Mouse (Mus musculus) hindbrain, embryonic 14.5 days (tissue): ENCODE data around the gene Smdt1. TPM values are rescaled to one million over a fixed set of nuclear protein-coding genes. Genes with fewer than 3 reads are reported as not detected.
"Not testable (repeated sequence)": the region's sequence is repeated elsewhere in the genome, so short reads cannot be mapped to it uniquely, and the experiment has no call there.

ENCODE experiments used
- ATAC-seq: fragments of 200-750 bp; cut with Nextera tagmentation; 2 replicates; pipeline ENCODE4 v1.8.0; 2017; ENCODE audit warnings: moderate number of reproducible peaks, mild to moderate bottlenecking, moderate TSS enrichment, moderate library complexity; ENCODE audit not compliant: low FRiP score
- DNase-seq: peaks from one replicate; pipeline ENCODE4 v3.0.0-alpha.2; 2015; ENCODE audit warnings: low spot score
- H3K27ac ChIP-seq: fragments of 300-500 bp; sonication (generic); 2 replicates; pipeline ENCODE4 v1.5.1; 2014; ENCODE audit warnings: mild to moderate bottlenecking, moderate library complexity
- H3K27me3 ChIP-seq: fragments of 300-500 bp; sonication (generic); 2 replicates; pipeline ENCODE4 v1.6.1; 2014; ENCODE audit warnings: mild to moderate bottlenecking, low read length, mixed read lengths; ENCODE audit not compliant: control insufficient read depth, insufficient read depth
- H3K36me3 ChIP-seq: fragments of 300-500 bp; sonication (generic); replicated peaks from 2 replicates; pipeline ENCODE4 v1.6.1; 2014; ENCODE audit not compliant: control insufficient read depth, insufficient read depth
- H3K4me1 ChIP-seq: fragments of 300-500 bp; sonication (generic); replicated peaks from 2 replicates; pipeline ENCODE4 v1.6.1; 2014; ENCODE audit warnings: antibody characterized with exemption, low read length, mixed read lengths; ENCODE audit not compliant: control insufficient read depth, insufficient read depth
- H3K4me2 ChIP-seq: fragments of 300-500 bp; sonication (generic); replicated peaks from 2 replicates; pipeline ENCODE4 v1.6.1; 2014; ENCODE audit warnings: mild to moderate bottlenecking, moderate library complexity
- H3K4me3 ChIP-seq: fragments of 300-500 bp; sonication (generic); replicated peaks from 2 replicates; pipeline ENCODE4 v1.5.1; 2014; ENCODE audit warnings: mild to moderate bottlenecking, low read length
- H3K9ac ChIP-seq: fragments of 300-500 bp; sonication (generic); 2 replicates; pipeline ENCODE4 v1.6.1; 2014
- H3K9me3 ChIP-seq: fragments of 300-500 bp; sonication (generic); 2 replicates; pipeline ENCODE4 v1.6.1; 2016; ENCODE audit warnings: low read length; ENCODE audit not compliant: control insufficient read depth
- WGBS: fragments of 180-500 bp; shearing (Covaris S2); extraction: QIAGEN DNeasy Blood & Tissue Kit; methylation state at CpG from one replicate; pipeline ENCODE4 v1.1.7; 2014; 5-methylcytosine and 5-hydroxymethylcytosine counted together
- microRNA-seq: library from miRNA; unstranded; fragments of <30 nt; microRNA quantifications from one replicate; pipeline ENCODE4, GENCODE M21; 2016
- polyA plus RNA-seq: library from polyadenylated mRNA; unstranded; fragments of >200 nt; fragmentation: Nextera tagmentation; extraction: Ambion mirVana; gene quantifications from 2 replicates; pipeline ENCODE4 v1.2.1, GENCODE M21; 2014

The Smdt1 gene
- polyA plus RNA-seq, 1 experiment from 2014 or later = 367 TPM

GRCm38 (mm10) chr15:82382441-82382840 is 43.7 kb downstream of the Smdt1 start:
- Histone ChIP-seq H3K4me3 (no peak overlapping the region), H3K36me3 (no peaks in the 10 kb centered on the region), H3K4me2 (no peak overlapping the region), H3K4me1 (0 out of 2 replicates have a peak, but pooled peaks cover 4% of the 10 kb centered on the region), H3K27ac (no peak overlapping the region), H3K27me3 (no peaks in the 10 kb centered on the region), H3K9me3 (no peaks in the 10 kb centered on the region), H3K9ac (no peak overlapping the region)
- DNase-seq (no peak), ATAC-seq (no peak)
- 92% methylated on average over 2 of the region's 2 CpGs for WGBS

GRCm38 (mm10) chr15:82385729-82386128 is 47.0 kb downstream of the Smdt1 start:
- H3K4me2 ChIP-seq = no peak overlapping the region
- 93% methylated on average over 2 of the region's 2 CpGs for WGBS
- no peaks in the 10 kb centered on the region for H3K36me3 ChIP-seq
- no peaks in the 10 kb centered on the region for H3K4me1 ChIP-seq
- ATAC-seq (no peak), DNase-seq (no peak)
- no peaks in the 10 kb centered on the region for H3K9me3 ChIP-seq
- no peak overlapping the region for H3K4me3 ChIP-seq
- no peak overlapping the region for H3K9ac ChIP-seq
- H3K27me3 ChIP-seq = no peaks in the 10 kb centered on the region
- H3K27ac ChIP-seq = no peak overlapping the region

GRCm38 (mm10) chr15:82389916-82390315 is 51.2 kb downstream of the Smdt1 start:
- not testable (repeated sequence) for H3K4me3 ChIP-seq, H3K4me1 ChIP-seq, H3K27me3 ChIP-seq, H3K9me3 ChIP-seq, H3K9ac ChIP-seq, H3K4me2 ChIP-seq, DNase-seq, H3K36me3 ChIP-seq, ATAC-seq, H3K27ac ChIP-seq
- WGBS = 93% methylated on average over 10 of the region's 10 CpGs

- not testable (repeated sequence) for H3K9me3 ChIP-seq, H3K4me3 ChIP-seq, ATAC-seq, DNase-seq, H3K27ac ChIP-seq, H3K4me2 ChIP-seq, H3K9ac ChIP-seq, H3K36me3 ChIP-seq, H3K4me1 ChIP-seq, H3K27me3 ChIP-seq
- WGBS = 94% methylated on average over 2 of the region's 2 CpGs
Measured at GRCm38 (mm10) chr15:82393922-82394321, 55.2 kb downstream of the Smdt1 start, which contains the start of gene Cyp2d11. Cyp2d11 (minus strand) TSS chr15:82394022.

- ATAC-seq, H3K4me3 ChIP-seq, DNase-seq, H3K4me2 ChIP-seq, H3K27me3 ChIP-seq, H3K9me3 ChIP-seq, H3K36me3 ChIP-seq, H3K9ac ChIP-seq, H3K4me1 ChIP-seq, H3K27ac ChIP-seq: not testable (repeated sequence)
- WGBS = 91% methylated on average over 3 of the region's 3 CpGs
Measured at GRCm38 (mm10) chr15:82395955-82396354, 57.2 kb downstream of the Smdt1 start.

Small RNA genes lying within 50 kb of the gene (microRNA-seq; reads per million reads assigned to microRNA genes)
- gene Mir7684 = not detected

Other genes starting within 250 kb of the Smdt1 start
- gene Ccdc134, start 211.0 kb upstream of the Smdt1 start, polyA plus RNA-seq = 12.9 and 13.8 TPM in 2 replicates
- 153 and 154 TPM in 2 replicates for gene Srebf2, start 191.8 kb upstream of the Smdt1 start, polyA plus RNA-seq
- gene Shisa8, start 126.1 kb upstream of the Smdt1 start, polyA plus RNA-seq = 3.4 and 6.3 TPM in 2 replicates
- 0.51 and 0.68 TPM in 2 replicates for gene Tnfrsf13c, start 114.6 kb upstream of the Smdt1 start, polyA plus RNA-seq
- gene Cenpm, start 94.2 kb upstream of the Smdt1 start, polyA plus RNA-seq = 17.0 and 18.0 TPM in 2 replicates
- 10.2 and 13.2 TPM in 2 replicates for gene 1500009C09Rik, start 86.6 kb upstream of the Smdt1 start, polyA plus RNA-seq
- gene Sept3, start 64.1 kb upstream of the Smdt1 start, polyA plus RNA-seq = 375 and 410 TPM in 2 replicates
- gene Wbp2nl, start 40.0 kb upstream of the Smdt1 start, polyA plus RNA-seq = 0.17 and 0.29 TPM in 2 replicates
- 32.1 and 38.7 TPM in 2 replicates for gene Naga, start within 50 bp of the Smdt1 start, polyA plus RNA-seq
- 1.5 and 1.8 TPM in 2 replicates for gene Pheta2, start within 50 bp of the Smdt1 start, polyA plus RNA-seq
- gene Ndufa6, start 15.4 kb downstream of the Smdt1 start, polyA plus RNA-seq = 383 and 445 TPM in 2 replicates
- gene Cyp2d22, start 41.3 kb downstream of the Smdt1 start, polyA plus RNA-seq = 2.3 and 2.5 TPM in 2 replicates
- gene Cyp2d11, start 55.1 kb downstream of the Smdt1 start, polyA plus RNA-seq = not detected in 2 replicates
- not detected in 2 replicates for gene Cyp2d10, start 68.2 kb downstream of the Smdt1 start, polyA plus RNA-seq
- not detected in 2 replicates for gene Cyp2d9, start 94.5 kb downstream of the Smdt1 start, polyA plus RNA-seq
- not detected in 2 replicates for gene Cyp2d12, start 216.1 kb downstream of the Smdt1 start, polyA plus RNA-seq